Mouse (Mus musculus) lung, postnatal 14 days (tissue): Measurements from ENCODE around the gene Clip2.

ENCODE experiments used
- DNase-seq: peaks from one replicate; pipeline ENCODE4 v3.0.0; 2021

The Clip2 gene

DNA sequence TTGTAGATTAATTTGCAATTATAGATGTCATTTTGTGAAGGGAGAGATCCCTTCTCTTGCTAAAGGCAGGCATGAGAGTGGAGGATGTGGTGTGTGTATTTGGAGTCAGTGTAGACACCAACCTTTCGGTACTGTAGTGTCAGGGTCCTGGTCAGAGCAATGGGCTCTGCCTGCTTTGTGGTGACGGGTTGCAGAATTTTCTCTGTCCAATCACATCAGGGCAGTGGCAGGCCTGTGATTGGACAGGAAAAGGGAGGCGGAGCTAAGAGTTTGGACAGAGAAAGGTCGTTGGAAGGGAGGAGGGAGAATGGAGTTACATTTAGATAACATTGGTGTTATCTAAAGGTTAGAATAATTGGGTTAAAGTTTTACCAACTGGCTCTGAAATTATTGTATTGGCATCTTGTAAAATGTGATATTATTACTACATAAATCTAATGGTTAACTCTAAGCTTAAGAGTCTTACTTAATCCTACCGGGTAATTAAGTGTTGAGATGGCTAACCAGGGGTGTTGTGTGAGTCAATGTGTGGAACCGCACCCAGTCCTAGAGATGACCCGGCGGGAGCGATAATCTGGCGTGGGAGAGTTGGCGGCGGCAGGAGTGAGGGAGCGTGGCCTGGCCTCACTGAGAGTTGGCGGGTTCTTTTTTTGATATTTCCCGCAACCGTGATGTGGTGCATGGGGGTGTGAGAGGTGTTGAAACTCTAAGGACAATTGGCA is 8.4 kb upstream of the Clip2 start:
- DNase-seq, result no peak

DNA sequence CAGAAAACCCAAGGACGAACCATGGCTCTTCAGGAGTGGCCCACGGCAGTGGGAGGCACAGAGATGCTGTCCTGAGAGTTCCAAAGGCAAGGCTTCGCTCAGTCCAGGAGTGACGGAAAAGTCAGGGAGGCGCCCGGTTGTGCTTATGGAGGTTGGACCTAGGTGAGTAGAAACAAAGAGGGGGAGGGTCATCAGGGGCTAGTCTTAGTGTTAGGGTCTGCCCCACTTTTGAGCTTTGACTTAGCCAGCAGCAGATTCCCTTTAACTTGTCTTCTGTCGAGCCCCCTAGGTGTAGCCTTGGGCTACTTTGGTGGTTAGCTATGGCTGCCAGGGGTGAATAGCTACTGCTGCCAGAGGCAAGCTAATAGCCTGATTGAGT is 7.8 kb upstream of the Clip2 start, which contains the start of gene Syna:
Gene Syna, minus strand, starts transcription at position 101 of the 379 bp plus-strand sequence.
- DNase-seq, result no peak

DNA sequence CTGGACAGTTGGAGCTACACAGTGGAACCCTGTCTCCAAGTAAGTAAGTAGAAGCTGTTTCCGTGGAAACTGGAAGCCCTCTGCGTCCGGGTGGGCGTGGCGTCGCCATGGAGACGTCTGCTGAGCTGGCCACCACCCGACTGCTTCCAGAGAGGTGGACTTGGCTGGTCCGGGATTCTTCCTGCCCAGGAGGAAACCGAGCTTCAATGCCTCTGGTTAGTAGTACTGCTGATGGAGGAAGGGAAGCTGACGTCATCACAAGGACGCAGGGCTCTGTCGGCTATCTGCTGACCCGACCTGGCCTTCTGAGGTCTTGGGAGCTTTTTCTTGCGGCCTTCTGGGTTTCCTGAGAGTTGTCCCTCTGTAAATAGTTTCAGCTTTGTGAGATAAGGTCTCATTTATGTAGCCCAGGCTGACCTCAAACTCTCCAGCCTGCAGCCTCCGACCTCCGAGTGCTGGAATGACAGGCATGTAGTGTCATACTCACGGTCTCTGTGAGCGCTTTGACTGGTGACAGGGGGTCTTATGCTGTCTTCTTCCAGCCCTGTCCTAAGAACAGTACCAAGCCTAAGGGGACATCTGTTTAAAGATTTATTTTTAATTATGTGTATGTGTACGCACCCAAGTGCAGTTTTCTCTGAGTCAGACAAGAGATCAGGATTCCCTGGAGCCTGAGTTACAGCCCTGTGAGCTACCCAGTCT is 3.4 kb upstream of the Clip2 start:
- DNase-seq, result peak; percentile 76

DNA sequence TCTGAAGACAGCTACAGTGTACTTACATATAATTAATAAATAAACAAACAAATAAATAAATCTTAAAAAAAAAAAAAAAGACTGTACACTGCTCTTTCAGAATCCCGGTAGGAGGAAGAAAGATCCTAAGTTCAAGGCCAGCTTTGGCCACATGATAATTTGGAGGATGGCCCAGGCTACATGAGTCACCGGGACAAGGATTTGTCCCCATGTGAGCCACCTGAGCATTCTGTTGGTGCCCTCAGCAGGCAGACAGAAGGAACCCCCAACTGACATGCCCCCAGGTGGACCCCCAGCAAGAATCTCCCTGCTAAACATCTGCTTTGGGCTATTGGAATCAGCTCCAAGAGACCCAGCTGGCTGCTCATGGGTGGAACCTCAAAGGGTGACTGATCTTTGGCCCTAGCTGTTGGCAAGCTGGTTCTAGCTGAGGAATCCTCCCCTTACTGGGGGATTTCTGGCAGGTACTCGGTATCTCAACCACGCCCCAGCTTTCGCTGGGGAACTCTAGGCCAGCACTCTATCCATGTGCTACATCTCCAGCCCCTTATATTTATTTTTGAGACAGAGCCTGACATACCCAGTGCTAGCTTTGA is 1.8 kb upstream of the Clip2 start:
- DNase-seq, result no peak

DNA sequence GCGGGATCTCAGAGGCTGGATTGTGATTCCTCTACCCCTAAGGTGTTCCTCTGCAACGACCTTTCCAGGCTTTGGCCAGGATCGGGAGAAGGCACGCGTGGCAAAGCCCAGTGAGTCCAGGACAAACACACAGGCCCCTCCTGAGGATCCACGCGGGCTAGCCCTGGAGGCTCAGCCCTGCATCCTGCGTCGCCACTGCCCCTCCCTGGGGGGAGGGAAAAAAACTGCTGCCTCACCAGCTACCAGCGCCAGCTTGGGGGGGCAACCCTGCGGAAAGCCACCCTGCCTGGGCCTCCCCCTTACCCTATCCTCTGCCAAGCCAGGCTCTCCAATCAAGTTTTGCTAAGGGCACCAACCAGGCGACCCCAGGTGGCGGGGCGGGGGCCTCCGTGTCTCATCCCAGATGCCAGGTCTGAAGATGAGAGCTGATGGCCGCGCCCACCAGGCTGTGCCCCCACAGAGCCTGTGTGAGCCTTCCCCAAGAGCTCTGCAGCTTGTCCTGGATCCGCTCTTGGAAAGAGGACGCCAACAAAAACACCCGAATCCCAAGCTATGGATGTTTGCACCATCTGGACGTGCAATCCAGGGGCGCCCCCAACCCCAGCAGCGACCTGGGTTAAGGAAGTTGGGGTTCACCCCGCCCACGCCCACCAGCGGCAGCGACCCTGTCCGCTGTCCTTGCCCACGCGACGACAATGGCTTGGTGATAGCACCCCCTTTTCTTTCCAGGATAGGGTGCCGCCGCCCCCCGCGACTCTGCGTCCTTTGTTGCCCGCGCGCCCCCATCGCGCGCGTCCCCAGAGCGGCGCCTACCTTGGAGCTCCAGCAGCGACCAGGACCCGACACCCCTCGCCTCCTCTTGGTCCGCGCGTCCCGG is 763 bp downstream of the Clip2 start:
- no peak for DNase-seq

DNA sequence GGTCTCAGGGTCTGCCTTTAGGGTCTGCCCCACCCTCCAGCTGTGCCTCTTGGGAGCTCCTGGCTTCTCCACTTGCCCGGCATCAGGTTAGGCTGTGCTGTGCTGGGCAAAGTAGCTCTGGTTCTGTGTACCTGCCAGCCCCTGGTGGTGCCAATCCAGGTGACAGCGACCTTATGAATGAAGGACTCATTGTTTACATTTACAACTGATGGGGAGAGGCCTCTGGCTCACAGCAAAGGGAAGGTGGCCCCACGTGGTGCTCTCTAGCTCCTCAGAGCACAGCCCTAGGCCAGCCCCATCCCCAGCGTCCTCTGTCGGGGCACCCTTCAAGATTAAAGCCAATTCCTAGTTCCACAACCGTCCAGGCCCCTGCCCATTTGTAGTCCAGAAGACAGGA is 1.4 kb downstream of the Clip2 start:
- DNase-seq, result no peak

DNA sequence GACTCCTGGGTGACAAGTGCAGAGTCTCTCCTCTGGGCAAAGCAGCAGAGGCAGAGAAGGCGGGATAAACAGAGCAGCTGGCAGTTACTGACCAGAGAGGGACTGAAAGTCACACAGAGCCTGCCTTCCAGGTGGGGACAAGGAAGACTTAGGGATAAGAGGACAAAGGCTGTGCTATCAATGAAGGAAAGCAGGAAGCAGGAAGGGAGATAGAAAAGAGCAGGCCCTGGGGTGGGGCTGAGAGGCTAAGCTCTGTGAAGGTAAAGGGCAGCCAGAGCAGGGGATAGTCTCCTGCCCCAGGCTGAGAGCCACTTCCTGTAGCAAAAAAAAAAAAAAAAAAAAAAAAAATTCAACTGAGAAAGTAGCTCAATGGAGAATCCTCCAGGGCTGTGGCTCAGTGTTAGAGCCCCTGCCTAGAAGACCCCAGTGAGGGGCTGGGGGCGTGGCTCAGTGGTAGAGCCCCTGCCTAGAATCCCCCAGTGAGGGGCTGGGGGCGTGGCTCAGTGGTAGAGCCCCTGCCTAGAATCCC is 2.5 kb downstream of the Clip2 start:
- DNase-seq, result no peak

DNA sequence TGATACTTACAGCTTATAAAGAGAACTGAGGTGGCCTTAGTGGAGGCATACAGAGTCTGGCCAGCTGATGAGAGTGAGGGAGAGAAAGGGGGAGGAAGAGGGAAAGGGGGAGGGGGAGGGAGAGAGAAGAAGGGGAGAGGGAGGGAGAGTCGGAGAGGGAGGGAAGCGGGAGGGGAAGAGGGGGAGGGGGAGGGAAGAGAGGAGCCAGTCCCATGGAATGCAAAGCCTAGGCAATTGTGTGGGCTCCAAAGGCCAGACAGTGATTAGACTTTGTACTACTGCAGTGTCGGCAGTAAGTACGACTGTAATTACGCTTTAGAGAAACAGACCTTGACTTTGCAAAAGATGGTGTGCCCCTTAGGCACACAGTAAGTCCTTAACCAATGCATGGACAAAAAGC is 3.9 kb downstream of the Clip2 start:
- DNase-seq, result no peak

DNA sequence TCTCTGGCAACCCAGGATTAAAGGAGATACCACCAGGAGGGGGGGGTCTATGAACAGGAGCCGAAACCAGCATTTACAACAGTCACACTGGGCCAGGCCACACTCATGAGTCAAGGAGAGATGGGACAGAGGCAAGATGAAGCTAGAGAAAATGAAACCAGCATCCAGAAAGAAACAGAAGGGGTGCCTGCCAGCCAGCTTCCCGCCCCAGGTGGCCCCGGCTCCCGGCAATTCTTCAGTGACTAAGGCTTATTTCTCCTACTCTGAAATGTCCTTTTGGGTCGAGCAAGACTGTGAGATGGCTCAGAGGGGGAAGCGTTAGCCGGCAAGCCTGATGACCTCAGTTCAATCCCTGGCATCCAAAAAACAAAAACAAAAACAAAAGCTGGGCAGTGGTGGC is 5.4 kb downstream of the Clip2 start:
- no peak for DNase-seq

DNA sequence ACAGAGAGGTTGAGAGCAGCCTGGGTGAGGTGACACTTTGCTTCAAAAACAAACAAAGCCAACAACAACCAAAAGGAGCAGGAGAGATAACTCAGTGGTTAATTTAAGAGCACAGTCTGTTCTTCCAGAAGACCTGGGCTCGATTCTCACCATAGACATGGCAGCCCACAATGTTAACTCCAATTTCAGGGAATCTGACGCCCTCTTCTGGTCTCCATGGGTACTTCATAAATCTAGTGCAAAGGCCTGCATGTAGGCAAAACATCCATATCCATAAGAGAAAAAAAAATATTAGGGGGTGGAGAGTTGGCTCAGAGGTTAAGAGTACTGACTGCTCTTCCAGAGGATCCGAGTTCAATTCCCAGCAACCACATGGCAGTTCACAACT is 7.0 kb downstream of the Clip2 start:
- no peak for DNase-seq

DNA sequence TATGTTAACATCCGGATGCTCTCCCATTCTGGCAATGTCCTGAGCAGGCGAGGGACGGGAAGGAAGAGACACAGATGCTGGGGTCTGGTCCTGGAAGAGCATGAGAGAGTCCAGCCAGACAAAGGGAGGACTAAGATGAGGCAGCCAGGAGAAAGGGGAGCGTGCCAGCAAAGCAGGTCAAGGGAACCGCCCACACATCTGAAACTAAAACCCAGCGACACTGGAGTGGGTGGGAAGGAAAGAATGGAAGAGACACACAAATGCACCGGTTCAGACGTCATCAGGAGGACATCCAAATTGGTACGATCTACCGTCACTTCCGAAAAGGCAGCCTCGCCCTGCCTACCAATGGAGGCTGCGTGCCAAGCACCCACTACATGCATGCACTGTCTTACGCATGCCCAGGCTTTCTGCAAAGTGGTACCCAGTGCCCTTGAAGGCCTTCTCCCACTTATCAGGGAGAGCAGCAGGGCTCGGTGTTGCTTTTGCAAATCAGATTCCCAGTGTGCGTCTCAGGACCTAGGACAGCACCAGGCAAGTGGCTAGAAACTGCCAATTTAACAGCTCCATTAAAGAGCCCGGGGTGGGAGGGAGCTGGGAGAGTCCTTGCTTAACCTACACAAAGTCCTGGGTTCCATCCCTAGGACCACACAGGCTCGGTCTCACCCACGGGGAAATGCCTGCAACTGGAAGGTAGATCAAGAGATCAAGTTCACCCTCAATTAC is 7.6 kb downstream of the Clip2 start:
- DNase-seq, result peak; percentile 37

DNA sequence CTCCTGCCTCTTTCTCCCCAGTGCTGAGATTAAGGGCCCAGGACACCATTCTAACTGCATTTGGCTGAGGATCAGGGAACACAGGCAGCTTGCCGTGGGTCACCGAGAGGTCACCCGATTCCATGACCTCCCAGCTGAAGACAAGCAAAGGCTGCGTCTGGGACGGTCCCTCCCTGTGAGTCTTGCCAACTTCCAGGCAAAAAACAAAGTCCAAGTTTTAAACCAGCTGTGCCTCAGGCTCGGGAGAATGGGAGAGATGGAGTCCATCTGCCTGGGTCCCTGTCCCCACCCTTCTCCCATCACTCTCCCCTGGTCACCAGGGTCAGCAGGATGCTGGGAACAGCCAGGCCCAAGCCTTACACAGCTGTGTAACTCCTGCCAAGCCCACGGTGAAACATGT is 10.6 kb downstream of the Clip2 start:
- DNase-seq, result peak; percentile 79

DNA sequence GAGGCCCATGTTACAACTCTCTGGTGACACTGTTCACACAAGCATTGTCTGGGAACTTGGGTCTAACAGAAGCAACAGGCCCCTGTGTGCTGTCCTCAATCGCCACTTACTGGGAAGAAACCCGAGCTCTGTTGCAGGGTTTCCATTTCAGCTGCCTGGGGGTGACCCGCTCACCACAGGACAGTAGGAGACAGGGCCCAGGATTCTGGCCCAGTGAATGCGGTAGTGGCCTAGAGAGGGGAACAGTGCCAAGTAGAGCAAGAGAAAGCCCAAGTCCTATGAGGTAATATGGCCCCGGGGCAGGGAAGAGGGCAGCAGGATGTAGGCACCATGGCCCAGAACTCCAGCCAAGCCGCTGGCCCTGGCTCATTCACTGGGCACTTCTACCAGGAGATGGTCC is 11.4 kb downstream of the Clip2 start:
- peak; percentile 43 for DNase-seq

DNA sequence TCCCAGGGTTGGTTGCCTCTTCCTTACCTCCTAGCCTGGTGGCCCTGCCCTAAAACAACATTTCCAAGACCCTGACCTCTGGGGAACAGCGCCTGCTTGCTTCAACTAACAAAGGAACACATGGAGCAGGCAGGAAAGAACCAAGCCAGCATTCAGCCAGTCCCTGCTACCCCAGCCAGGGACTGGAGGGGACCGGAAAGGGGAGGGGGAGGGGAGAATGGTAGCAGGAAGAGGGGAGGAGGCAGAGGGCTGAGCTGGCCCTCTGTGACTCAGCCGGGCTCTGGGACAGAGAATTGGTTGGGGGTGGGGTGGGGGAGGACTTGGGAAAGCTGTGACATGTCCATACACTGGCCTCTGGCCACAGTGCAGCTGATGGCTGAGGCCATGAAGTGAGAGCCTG is 12.3 kb downstream of the Clip2 start:
- DNase-seq, result peak; percentile 79

DNA sequence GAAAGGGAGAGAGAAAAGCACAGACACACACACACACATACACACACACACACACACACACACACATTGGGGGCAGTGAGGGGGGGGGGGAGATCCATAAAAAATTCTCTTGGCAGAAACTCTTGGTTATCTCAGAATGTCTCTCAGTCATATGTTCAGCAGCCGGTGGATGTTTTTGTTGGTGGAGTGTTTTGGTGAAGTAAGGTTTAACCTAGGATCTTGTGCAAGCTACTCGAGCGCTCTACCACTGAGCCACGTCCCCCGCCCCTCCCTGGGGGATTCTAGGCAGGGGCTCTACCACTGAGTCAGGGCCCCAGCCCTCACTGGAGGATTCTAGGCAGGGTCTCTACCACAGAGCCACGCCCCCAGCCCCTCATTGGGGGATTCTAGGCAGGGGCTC is 16.2 kb downstream of the Clip2 start:
- no peak for DNase-seq

DNA sequence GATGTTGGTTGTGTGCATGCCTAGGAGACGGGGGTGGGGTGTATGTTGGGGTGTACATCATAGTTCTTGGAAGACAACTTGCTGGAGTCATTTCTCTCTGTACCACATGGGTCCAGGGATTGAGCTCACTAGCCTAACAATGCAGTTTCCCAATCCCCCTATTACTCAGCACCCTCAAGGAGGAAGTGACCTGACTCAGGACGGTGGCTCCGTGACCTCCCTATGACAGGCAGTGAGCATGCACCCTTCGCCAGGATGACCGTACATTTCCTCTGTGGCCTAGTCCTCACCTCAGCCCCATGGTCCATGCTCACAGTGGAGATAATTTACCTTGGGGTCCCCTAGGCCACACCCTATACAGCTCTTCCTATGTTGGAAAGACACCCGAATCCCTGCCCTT is 19.8 kb downstream of the Clip2 start:
- DNase-seq, result no peak

DNA sequence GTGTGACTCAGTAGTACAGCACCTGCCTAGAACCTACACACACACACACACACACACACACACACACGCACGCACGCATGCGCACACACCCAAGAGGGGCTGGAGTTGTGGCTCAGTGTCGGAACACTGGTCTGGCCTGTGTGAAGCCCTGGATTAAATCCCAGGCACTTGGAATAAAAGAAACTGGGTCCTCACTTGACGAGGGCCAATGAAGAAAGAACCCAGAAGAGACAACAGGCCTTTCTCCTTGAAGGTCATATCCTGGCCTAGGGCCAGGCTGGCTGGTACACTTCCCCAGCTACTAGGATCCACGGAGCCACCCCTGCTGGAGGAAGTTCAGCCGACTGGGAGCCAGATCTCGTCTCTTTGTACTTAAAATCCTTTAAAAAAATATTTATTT is 20.6 kb downstream of the Clip2 start:
- no peak for DNase-seq

DNA sequence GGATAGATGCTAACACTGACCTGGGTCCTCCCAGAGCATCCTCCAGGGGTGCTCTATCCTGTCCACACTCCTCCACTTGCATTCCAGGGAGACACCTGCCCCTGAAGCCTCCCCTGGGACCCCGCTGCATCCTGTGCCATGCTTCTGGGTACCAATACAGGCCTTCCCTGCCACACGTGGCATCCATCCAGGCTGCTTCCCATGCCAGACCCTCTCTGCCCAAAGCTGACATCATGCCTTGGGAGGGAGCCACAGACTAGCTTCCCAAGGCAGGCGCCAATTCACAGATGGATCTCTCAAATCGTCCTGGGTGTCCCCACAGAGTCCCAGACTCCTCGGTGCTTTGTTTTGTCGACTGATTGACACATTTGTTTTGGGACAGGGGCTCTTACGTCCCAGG is 21.4 kb downstream of the Clip2 start:
- DNase-seq, result peak; percentile 68

DNA sequence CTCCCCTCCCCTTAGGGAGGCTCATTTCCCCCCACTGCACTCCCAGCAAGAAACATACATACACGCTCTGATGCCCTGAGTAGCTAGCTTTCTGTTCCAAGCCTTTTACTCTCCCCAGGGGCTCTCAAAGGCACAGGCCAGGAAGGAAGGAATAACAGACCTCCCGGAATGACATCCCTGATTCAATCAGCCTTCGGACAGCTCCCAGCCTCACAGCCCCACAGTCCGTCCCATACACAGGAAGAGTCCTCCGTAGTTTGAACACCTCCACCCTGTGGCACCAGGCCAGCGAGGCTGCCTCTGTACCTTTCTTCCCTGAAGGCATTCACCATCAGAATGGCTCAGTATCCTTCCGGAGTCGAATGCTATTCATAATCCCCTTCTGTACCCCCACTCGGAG is 23.7 kb downstream of the Clip2 start:
- no peak for DNase-seq

DNA sequence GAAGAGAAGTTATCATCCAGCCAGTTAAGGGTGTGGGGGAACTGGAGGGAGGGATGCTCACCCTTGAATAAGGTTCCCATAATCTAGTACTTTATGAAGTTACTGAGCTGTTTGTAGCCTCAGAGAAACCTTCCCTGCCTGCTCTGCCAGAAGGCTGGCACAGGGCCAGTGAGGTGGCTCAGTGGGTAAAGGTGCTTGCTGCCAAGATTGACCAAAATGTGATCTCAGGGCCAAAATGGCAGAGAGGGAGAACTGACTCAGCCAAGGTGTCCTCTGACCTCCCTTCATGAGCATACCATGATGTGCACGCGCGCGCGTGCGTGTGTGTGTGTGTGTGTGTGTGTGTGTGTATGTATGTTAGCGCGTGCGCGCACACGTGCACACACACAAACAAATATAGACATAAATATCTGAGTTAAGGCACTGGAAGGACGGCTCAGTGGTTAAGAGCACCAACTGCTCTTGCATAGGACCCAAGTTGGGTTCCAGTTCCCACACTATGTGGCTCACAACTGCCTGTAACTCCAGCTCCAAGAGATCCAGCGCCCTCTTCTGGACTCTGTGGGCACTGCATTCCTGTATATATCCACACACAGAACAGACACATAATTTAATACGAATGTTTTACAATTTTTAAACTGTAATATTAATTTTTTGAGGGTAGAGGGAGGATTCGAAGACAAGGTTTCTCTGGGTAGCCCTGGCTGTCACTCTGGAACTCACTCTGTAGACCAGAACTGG is 26.1 kb downstream of the Clip2 start:
- no peak for DNase-seq

DNA sequence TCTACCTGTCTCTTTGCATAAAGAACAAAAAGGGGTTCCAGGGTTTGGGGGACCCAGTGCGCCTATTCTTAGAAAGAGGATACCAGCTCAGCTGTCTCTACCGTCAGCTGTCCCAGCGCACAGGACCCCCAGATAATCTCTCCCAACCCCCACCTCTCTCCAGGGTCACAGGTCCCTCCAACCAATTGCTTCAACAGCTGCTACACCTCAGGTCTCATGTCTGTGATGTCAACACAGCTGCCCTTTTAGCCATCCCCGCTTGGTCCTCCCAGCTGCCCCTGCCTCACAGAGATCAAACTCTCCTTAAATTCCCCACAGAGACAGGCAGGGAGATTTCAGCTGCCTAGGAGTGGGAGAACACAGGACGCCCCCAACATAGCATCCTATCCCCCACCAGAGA is 28.5 kb downstream of the Clip2 start:
- peak; percentile 36 for DNase-seq

DNA sequence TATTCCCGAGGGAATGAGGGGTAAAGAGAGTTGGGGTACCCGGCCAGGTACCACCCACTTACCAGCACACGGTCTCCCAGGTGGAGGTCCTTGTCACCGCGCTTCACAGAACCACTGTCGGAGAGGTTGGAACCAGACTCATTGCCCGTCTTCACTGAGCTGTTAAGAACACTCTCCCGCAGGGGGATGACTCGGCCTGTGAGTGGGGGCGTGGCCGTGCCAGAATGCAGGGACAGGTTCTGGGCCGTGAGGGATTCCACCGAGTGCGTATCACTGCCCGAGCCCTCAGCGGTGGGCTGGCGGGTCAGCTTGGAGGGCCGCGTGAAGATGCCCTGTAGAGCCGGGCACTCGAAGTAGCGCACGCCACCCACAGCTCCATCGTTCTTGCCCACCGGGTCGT is 29.7 kb downstream of the Clip2 start:
- DNase-seq, result no peak
